Mouse (Mus musculus) erythroblast, embryonic 14.5 days (primary cell): Measurements from ENCODE around the gene Mtf1. TPM values are rescaled to one million over a fixed set of nuclear protein-coding genes. Genes with fewer than 3 reads are reported as not detected.

Experiments used
- H3K27me3 ChIP-seq: 2 replicates; pipeline ENCODE4 v1.6.1; 2012; ENCODE audit warnings: inconsistent platforms; ENCODE audit not compliant: control insufficient read depth
- H3K36me3 ChIP-seq: 2 replicates; pipeline ENCODE4 v1.6.1; 2012; ENCODE audit warnings: mild to moderate bottlenecking, inconsistent platforms; ENCODE audit not compliant: control insufficient read depth
- H3K4me1 ChIP-seq: 2 replicates; pipeline ENCODE4 v1.6.1; 2012; ENCODE audit warnings: inconsistent platforms; ENCODE audit not compliant: control insufficient read depth
- H3K4me3 ChIP-seq: replicated peaks from 2 replicates; pipeline ENCODE3; 2012; ENCODE audit warnings: moderate library complexity, mild to moderate bottlenecking, inconsistent platforms
- H3K9me3 ChIP-seq: 2 replicates; pipeline ENCODE4 v1.6.1; 2012; ENCODE audit warnings: low read length, inconsistent platforms, mixed read lengths; ENCODE audit not compliant: control insufficient read depth
- GATA1 ChIP-seq: IDR thresholded peaks from 2 replicates; pipeline ENCODE4 v1.6.1; 2012; ENCODE audit warnings: low read length, inconsistent platforms, mixed read lengths
- TAL1 ChIP-seq: IDR thresholded peaks from 3 replicates; pipeline ENCODE4 v1.6.1; 2012; ENCODE audit warnings: low read length, inconsistent platforms, mixed read lengths
- polyA plus RNA-seq: library from polyadenylated mRNA; stranded (reverse); fragments of >175 nt; gene quantifications from 2 replicates; pipeline ENCODE4 v1.2.3, GENCODE M21; 2012

Mtf1 gene
- 3.1 and 3.6 TPM in 2 replicates for polyA plus RNA-seq

DNA sequence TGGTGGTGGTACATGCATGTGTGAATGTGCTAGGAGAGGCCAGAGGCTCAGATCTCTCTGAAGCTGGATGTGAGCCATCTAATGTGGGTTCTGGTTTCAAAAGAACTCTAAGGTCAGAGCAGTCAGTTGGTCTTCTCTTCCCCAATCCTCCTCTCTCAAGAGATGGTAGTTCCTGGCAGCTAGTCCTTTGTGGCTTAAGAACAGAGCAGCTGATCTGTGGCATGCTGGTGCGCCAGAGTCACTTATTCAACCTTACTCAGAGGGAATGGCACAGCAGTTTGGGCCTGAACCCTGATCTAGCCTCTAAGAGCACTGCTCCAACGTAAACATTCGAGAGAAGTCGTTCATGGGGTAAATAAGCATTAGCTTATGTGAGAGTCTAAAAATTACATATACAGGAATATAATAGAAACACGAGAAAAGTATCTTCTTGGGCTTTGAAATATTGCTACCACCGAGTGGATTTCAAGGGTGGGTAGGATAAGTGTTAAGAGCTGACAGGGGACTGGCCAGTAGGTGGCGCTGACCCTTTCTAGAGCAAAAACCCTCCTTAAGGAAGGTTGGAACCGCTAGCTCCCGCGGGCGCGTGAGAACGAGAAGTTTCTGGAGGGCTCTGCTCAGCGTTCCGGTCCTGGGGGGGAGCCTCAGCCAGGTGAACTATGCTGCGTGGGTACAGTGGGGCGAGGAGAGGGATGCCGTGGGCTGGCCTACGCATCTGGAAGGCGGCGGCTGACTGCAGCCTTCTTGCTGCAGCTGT, at the start of gene Mtf1:
Gene Mtf1 (plus strand): TSS at position 553 of the 757 bp plus-strand sequence.
- no peak for TF ChIP-seq GATA1
- TF ChIP-seq TAL1, result no peak
- Histone ChIP-seq H3K9me3 (no peaks in the 10 kb centered on the region), H3K27me3 (no peaks in the 10 kb centered on the region), H3K36me3 (peaks cover 77% of the 10 kb centered on the region), H3K4me3 (peak within 1 kb of the TSS; percentile 84), H3K4me1 (peaks cover 45% of the 10 kb centered on the region)

DNA sequence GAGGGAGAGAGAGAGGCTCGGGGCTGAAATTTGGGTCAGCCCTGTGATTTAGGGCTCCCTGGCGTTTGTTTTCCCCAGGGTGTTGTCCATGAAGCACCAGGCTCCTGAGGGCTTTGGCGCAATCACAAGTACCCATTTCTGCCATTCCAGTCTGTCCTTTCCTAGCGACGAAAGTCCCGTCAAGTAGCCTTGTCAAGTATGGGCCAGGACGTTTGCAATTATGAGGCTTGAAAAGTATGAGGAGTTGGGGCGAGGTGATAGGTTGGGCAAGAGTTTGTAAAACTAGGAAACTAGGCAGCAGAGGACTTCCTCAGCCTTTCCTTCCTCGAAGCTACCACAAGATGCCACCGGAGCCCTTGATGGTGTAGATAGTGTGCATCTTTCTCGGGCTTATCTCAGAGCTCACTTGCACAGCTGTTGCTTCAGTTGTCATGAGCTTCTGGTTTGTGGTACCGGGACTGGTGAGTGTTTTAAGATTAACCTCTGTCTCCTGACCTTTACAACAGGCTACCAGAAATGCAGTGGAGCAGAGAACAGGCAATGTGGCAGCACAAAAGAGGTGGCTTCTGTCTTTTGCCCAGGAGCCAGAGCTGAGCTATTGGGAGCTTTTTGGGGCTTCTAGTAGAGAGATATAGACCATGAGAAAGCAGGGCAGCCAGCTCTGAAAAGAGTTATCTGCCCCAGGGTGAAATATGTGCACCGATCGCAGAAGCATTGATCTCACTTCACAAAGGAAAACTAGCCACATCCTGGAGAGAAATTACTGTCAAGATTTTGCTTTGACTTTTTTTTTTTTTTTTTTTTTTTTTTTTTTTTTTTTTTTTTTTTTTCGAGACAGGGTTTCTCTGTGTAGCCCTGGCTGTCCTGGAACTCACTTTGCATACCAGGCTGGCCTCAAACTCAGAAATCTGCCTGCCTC, 49.4 kb upstream of the Mtf1 start:
- Histone ChIP-seq H3K36me3 (peaks cover 33% of the 10 kb centered on the region), H3K4me1 (peaks cover 68% of the 10 kb centered on the region), H3K27me3 (no peaks in the 10 kb centered on the region), H3K4me3 (peak overlapping the region; percentile 94), H3K9me3 (no peaks in the 10 kb centered on the region)
- TF ChIP-seq GATA1, result peak; percentile 90
- TF ChIP-seq TAL1, result peak; percentile 84

DNA sequence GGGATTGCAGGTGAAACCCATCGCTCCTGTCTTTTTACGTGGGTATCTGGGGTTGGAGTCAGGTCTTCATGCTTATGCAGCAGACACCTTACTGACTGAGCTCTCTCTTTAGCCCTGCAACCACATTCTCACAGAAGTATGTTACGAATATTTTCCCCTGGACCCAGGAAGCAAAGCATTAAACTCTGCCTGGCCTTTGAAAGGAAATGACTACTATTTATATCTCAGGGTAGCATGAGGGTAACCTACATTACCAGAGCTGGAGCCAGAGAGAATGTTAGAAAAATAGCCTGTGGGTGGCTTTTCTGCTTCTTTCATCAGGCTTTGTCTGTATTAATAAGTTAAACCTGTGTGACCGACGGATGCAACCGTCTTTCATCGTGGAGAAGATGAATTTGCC, 46.4 kb upstream of the Mtf1 start:
- Histone ChIP-seq H3K9me3 (no peaks in the 10 kb centered on the region), H3K4me1 (peaks cover 78% of the 10 kb centered on the region), H3K36me3 (peaks cover 59% of the 10 kb centered on the region), H3K4me3 (no peak overlapping the region), H3K27me3 (no peaks in the 10 kb centered on the region)
- TF ChIP-seq GATA1, result no peak
- no peak for TF ChIP-seq TAL1

DNA sequence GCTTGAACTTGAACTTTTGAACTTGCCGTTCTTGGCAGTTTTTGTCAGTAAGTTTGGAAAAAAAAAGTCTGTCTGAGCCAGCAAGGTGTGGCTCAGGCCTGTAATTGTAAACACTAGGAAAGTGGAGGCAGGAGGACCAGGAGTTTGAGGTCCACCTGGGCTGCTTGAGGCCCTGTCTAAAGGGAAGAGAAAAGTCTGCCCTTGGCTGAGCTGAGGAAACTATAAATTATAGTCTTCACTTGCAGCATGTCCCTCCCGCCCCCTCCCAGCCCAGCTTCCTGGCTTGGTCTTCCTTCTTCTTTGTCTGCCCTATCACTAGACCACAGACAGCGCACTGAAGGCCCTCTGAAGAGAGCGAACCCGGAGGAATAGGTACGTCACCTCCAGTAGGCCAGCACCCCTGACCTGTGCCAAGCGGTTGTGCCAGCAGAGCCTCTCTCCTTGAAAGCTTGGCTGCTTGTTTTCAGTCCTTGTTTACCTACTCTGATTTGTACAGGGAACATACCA, 42.5 kb upstream of the Mtf1 start:
- no peaks in the 10 kb centered on the region for H3K9me3 ChIP-seq
- H3K4me3 ChIP-seq, result no peak overlapping the region
- TF ChIP-seq GATA1 (no peak), TAL1 (no peak)
- peaks cover 73% of the 10 kb centered on the region for H3K36me3 ChIP-seq
- peaks cover 53% of the 10 kb centered on the region for H3K4me1 ChIP-seq
- H3K27me3 ChIP-seq, result no peaks in the 10 kb centered on the region

DNA sequence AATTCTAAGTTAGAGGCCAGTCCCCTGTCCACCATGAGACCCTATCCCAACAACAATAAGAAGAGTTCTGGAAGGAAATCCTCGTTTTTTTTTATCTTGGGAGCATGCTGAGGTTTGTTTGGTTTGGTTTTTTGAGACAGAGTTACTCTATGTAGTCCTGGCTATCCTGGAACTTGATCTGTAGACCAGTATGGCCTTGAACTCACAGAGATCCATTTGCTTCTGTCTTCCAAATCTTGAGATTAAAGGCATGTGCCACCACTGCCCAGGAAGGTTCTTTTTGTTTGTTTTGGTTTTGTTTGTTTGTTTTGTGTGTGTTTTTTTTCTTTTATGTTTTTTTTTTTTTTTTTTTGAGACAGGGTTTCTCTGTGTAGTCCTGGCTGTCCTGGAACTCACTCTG, 40.7 kb upstream of the Mtf1 start:
- Histone ChIP-seq H3K4me1 (peaks cover 48% of the 10 kb centered on the region), H3K36me3 (peaks cover 70% of the 10 kb centered on the region), H3K27me3 (no peaks in the 10 kb centered on the region), H3K4me3 (no peak overlapping the region), H3K9me3 (no peaks in the 10 kb centered on the region)
- no peak for TF ChIP-seq GATA1
- no peak for TF ChIP-seq TAL1

DNA sequence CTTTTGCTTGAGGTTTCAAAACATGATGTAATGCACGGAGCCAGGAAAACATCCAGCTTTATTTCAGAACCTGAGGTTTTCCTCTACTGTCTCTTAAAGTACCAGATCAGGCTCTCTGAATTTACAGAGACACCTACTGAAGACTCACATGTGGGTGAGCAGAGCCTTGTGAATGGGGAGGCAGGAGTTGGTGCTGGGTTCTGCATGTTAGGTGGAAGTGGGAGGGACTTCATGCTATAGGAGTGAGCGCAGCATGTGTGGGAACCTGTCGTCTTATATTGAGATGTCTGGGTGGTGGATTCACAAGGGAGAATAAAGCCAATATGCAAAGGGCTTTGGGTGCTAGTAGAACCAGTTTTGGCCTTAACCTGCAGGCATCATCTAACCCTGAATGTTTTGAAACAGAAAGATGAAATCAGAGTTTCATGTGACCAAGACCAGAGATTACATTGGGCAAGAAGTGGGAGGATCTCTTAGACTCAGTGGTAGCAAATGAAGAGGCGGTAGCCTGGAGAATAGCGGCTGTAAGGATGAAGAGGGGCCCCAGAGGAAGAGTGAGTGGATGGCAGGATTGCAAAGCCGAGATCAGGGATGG, 38.9 kb upstream of the Mtf1 start:
- Histone ChIP-seq H3K9me3 (no peaks in the 10 kb centered on the region), H3K4me1 (peaks cover 54% of the 10 kb centered on the region), H3K36me3 (peaks cover 69% of the 10 kb centered on the region), H3K27me3 (no peaks in the 10 kb centered on the region), H3K4me3 (no peak overlapping the region)
- no peak for TF ChIP-seq TAL1
- TF ChIP-seq GATA1, result no peak

DNA sequence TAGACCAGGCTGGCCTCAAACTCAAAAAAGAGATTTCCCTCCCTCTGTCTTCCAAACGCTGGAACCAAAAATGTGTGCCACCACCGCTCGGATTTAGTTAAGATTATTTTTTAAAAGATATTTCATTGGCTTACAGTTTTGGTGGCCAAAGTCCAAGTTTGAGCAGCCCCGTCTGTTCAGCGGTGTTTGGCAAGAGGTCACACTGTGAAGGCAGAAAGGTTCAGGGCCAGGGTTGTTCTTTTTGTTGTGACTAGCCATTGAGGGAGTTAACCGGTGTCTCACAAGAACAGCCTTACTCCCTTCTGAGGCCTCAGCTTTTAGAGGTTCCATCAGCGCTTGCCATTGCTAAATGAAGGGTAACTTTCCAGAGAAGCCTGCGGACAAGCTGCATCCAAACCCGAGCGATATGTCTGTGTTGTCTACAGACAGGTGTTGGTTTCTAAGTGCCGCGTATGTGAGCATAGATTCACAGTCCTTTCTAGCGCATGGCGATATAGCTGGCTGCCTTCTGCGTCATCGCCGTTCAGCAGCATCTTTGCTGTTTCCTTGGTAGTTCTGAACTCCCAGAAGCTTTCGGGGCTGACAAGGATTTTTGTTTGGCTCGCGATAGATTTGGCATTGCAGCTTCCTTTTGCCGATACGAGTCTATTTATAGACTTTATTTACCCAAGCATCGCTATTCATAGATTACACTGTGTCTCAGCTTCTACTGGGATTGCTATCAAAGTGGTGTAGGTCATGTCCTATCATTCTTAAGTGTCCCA, 35.9 kb upstream of the Mtf1 start:
- TF ChIP-seq TAL1 (no peak), GATA1 (no peak)
- H3K36me3 ChIP-seq, result peaks cover 63% of the 10 kb centered on the region
- no peak overlapping the region for H3K4me3 ChIP-seq
- no peaks in the 10 kb centered on the region for H3K27me3 ChIP-seq
- no peaks in the 10 kb centered on the region for H3K9me3 ChIP-seq
- H3K4me1 ChIP-seq, result peaks cover 64% of the 10 kb centered on the region

DNA sequence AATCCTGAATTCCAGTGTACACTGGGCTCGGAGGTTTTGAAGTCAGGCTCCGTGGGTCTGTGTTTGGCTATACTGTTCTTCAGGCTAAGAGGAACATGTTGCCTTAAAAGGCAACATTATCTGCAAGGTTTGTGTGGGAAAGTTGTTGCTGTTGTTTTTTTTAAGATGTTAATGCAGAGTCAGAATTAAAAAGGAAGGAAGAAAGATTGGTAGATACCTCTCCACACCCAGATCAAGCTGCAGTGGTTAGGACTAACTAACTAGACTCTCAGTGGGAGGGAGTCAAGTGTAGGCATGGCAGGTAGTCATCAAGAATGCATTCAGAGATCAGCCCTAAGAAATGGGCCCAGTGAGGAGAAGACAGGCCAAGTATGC, 35.4 kb upstream of the Mtf1 start:
- H3K4me1 ChIP-seq, result peaks cover 69% of the 10 kb centered on the region
- no peak overlapping the region for H3K4me3 ChIP-seq
- no peaks in the 10 kb centered on the region for H3K27me3 ChIP-seq
- no peak for TF ChIP-seq TAL1
- no peak for TF ChIP-seq GATA1
- no peaks in the 10 kb centered on the region for H3K9me3 ChIP-seq
- peaks cover 61% of the 10 kb centered on the region for H3K36me3 ChIP-seq
